Mouse (Mus musculus) heart, adult 2 months (tissue): ENCODE measurements around the gene Mfsd14b.

Source experiments
- CTCF ChIP-seq: fragments of 200-600 bp; IDR thresholded peaks from 2 replicates; pipeline ENCODE4 v1.8.1; 2022; ENCODE audit warnings: antibody characterized with exemption, mild to moderate bottlenecking, moderate library complexity
- EP300 ChIP-seq: fragments of 200-500 bp; IDR thresholded peaks from 2 replicates; pipeline ENCODE4 v1.6.1; 2011; ENCODE audit warnings: low read depth, low read length, control low read depth; ENCODE audit not compliant: insufficient read depth
- POLR2A ChIP-seq: fragments of 200-500 bp; IDR thresholded peaks from 2 replicates; pipeline ENCODE4 v1.6.1; 2011; ENCODE audit warnings: mild to moderate bottlenecking, low read depth, low read length, control low read depth; ENCODE audit not compliant: insufficient read depth

GRCm38 (mm10) chr13:65052660-65053059 lies 60.1 kb downstream of the Mfsd14b start, which contains the start of gene Prss47:
- no peak for TF ChIP-seq EP300
- no peak for TF ChIP-seq POLR2A
- no peak for TF ChIP-seq CTCF
